Mouse (Mus musculus) G1E (cell line): ENCODE measurements around the gene Nr5a1.

Experiments used
- CTCF ChIP-seq: IDR thresholded peaks from 2 replicates; pipeline ENCODE4 v1.5.1; 2012; ENCODE audit warnings: low read depth, low read length, inconsistent platforms, mixed read lengths
- GATA1 ChIP-seq: IDR thresholded peaks from 2 replicates; pipeline ENCODE4 v1.6.1; 2012; ENCODE audit warnings: borderline replicate concordance, low read length, inconsistent platforms, mixed read lengths
- TAL1 ChIP-seq: conservative IDR thresholded peaks from 2 replicates; pipeline ENCODE4 v1.6.1; 2012; ENCODE audit warnings: low read depth, low read length, inconsistent platforms, mixed read lengths

DNA sequence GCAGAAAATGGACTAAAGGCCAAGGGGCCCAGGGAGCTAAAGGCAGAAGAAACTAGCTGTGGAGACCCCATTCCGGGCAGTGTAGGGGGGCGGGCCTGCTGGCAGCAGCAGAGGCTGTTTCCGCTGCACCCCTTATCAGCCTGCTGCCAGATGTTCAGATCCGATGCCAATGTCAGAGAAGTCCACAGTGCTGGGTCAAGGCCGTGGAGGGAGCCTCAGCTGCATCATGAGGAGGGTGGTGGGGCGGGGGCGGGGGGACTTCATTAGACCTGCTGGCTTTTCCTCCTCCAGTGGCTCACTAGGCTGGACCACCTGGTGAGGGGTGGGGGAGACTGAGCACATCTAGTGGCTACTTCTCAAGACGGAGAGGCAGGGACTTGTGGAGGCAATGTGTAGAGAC, 4.3 kb upstream of the Nr5a1 start:
- TF ChIP-seq CTCF (no peak), TAL1 (no peak; the same call in 1 of the 2 replicates), GATA1 (no peak)
